Mouse (Mus musculus): ENCODE results near the gene Olfr391-ps.

DNA sequence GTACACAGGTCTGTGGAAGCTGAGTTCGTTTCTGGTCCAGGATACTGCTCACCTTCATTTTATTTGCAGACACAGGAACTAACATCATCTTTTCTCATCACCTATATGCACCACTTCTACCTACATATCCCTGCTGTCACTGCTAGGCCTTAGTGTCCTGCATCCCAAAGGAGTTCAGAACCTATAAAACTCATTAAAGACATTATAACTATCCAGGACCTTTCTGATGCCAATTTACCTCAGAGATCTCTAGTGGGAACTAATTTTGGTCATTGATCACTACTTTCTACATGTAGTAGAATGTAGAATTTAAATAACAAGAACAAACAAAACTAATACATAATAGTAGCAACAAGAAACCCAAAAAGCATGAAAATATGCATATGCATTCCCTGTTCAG lies at the start of gene Olfr391-ps:
- TF ChIP-seq CTCF (IDR thresholded peaks at IDR 0.05; ENCODE audit: low read depth, low read length), result no peak
- TF ChIP-seq POLR2A (IDR thresholded peaks at IDR 0.05; ENCODE audit: extremely low read depth, insufficient read depth, low read length), result no peak
